Mouse (Mus musculus): ENCODE results near the gene P2rx7.

DNA sequence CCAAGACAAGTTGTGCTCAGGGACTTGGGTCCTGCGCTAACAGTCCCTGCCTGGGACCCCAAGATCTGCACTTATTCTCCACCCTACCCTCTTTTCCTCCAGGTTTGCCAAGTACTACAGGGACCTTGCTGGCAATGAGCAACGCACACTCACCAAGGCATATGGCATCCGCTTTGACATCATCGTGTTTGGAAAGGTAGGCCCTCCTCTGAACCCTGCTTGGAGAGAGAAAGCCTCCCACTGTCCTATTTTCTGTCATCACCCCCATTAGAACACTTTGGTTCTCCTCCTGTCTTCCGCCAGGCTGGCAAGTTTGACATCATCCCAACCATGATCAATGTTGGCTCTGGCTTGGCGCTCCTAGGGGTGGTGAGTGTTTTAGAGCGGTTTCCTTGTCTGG, 83.4 kb downstream of the P2rx7 start:
- TF ChIP-seq CTCF (conservative IDR thresholded peaks at IDR 0.05; ENCODE audit: insufficient read depth, insufficient read length, low read depth, low read length): no peak
- TF ChIP-seq POLR2A (IDR thresholded peaks at IDR 0.05; ENCODE audit: low read depth, low read length): no peak
